ENCODE assay signal across 7 mouse cellular contexts in genomic region chr15:103214149-103214548, GRCm38 (mm10). TPM values are rescaled to one million over a fixed set of nuclear protein-coding genes. Genes with fewer than 3 reads are reported as not detected.
DNase-seq lines count a peak whose midpoint lies in the region; ATAC-seq lines count a peak whose summit lies in the region.

No protein-coding gene starts in this region.

- H3K4me1 ChIP-seq in neural tube, embryonic 11.5 days (ENCODE audit: control insufficient read depth, insufficient read depth, low read length), result peaks cover 22% of the 10 kb centered on the region
- H3K4me1 ChIP-seq in forebrain, embryonic 13.5 days, result peaks cover 48% of the 10 kb centered on the region
- H3K4me1 ChIP-seq in limb, embryonic 11.5 days (ENCODE audit: control insufficient read depth, insufficient read depth, low read length), result peaks cover 12% of the 10 kb centered on the region

- no peak overlapping the region; the same call in 1 of the 2 replicates for H3K9ac ChIP-seq in neural tube, embryonic 11.5 days (ENCODE audit: low read length)
- H3K9ac ChIP-seq in forebrain, embryonic 13.5 days, result peak overlapping the region; percentile 56
- H3K9ac ChIP-seq in limb, embryonic 11.5 days (ENCODE audit: low read length), result no peak overlapping the region; the same call in 1 of the 2 replicates

- H3K27me3 ChIP-seq in neural tube, embryonic 11.5 days (ENCODE audit: control insufficient read depth, insufficient read depth, low read length), result no peaks in the 10 kb centered on the region
- no peaks in the 10 kb centered on the region for H3K27me3 ChIP-seq in forebrain, embryonic 13.5 days
- no peaks in the 10 kb centered on the region for H3K27me3 ChIP-seq in limb, embryonic 11.5 days (ENCODE audit: control insufficient read depth, insufficient read depth, low read length)

- H3K9me3 ChIP-seq in neural tube, embryonic 11.5 days (ENCODE audit: control insufficient read depth, low read length), result no peaks in the 10 kb centered on the region
- H3K9me3 ChIP-seq in forebrain, embryonic 13.5 days (replicated peaks), result no peaks in the 10 kb centered on the region
- no peaks in the 10 kb centered on the region for H3K9me3 ChIP-seq in limb, embryonic 11.5 days (ENCODE audit: control insufficient read depth, low read length)

- peaks cover 12% of the 10 kb centered on the region for H3K36me3 ChIP-seq in neural tube, embryonic 11.5 days (ENCODE audit: control insufficient read depth, insufficient read depth, low read length)
- H3K36me3 ChIP-seq in forebrain, embryonic 13.5 days (ENCODE audit: poor library complexity, severe bottlenecking), result peaks cover 38% of the 10 kb centered on the region
- H3K36me3 ChIP-seq in limb, embryonic 11.5 days (ENCODE audit: control insufficient read depth, insufficient read depth, low read length), result peaks cover 18% of the 10 kb centered on the region

- DNase-seq in neural tube, embryonic 11.5 days (ENCODE audit: low spot score), result peak; percentile 13
- DNase-seq in neural tube, embryonic 10.5 days (ENCODE audit: extremely low spot score, low spot score), result no peak
- DNase-seq in limb, embryonic 11.5 days (ENCODE audit: low spot score), result no peak
- DNase-seq in urinary bladder, postnatal 14 days (ENCODE audit: low spot score), result no peak
- no peak for DNase-seq in thymus, adult 18-20 months
- no peak for DNase-seq in retina, embryonic 14.5 days (ENCODE audit: low spot score)

- peak overlapping the region; percentile 11; the same call in 1 of the 2 replicates for H3K27ac ChIP-seq in neural tube, embryonic 11.5 days (ENCODE audit: low read depth, low read length)
- H3K27ac ChIP-seq in forebrain, embryonic 13.5 days, result peak overlapping the region; percentile 73
- H3K27ac ChIP-seq in limb, embryonic 11.5 days (replicated peaks; ENCODE audit: low read depth, low read length), result peak overlapping the region; percentile 79; the same call in 1 of the 2 replicates

- H3K4me3 ChIP-seq in neural tube, embryonic 11.5 days (ENCODE audit: low read depth, low read length), result peak overlapping the region; percentile 16; the same call in 1 of the 2 replicates
- H3K4me3 ChIP-seq in forebrain, embryonic 13.5 days, result peak overlapping the region; percentile 31
- H3K4me3 ChIP-seq in limb, embryonic 11.5 days (ENCODE audit: low read depth, low read length), result peak overlapping the region; percentile 19

- H3K4me2 ChIP-seq in neural tube, embryonic 11.5 days (ENCODE audit: low read depth), result peak overlapping the region; percentile 37
- peak overlapping the region; percentile 56 for H3K4me2 ChIP-seq in forebrain, embryonic 13.5 days
- H3K4me2 ChIP-seq in limb, embryonic 11.5 days (ENCODE audit: low read depth, severe bottlenecking), result peak overlapping the region; percentile 48

- ATAC-seq in neural tube, embryonic 11.5 days (ENCODE audit: insufficient read depth, low FRiP score, low TSS enrichment), result no peak
- no peak for ATAC-seq in forebrain, embryonic 13.5 days
- ATAC-seq in limb, embryonic 11.5 days (ENCODE audit: insufficient number of reproducible peaks, low FRiP score, low TSS enrichment, low read depth), result no peak

- whole genome bisulfite sequencing in neural tube, embryonic 11.5 days, result 28% methylated on average over 2 of the region's 2 CpGs
- 3% methylated on average over 2 of the region's 2 CpGs for WGBS in forebrain, embryonic 13.5 days
- 25% methylated on average over 2 of the region's 2 CpGs for WGBS in limb, embryonic 11.5 days

RNA-seq across cellular contexts. Expression of gene Cbx5, which starts 25.5 kb away (rescaled TPM):
- 187 and 189 TPM in 2 replicates for polyA plus RNA-seq in neural tube, embryonic 11.5 days (2014; fragmentation: Nextera tagmentation; extraction: Ambion mirVana)
- polyA plus RNA-seq in forebrain, embryonic 13.5 days (2015; fragmentation: Nextera tagmentation; extraction: Ambion mirVana), result 161 and 174 TPM in 2 replicates
- polyA plus RNA-seq in limb, embryonic 11.5 days (2014; fragmentation: Nextera tagmentation; extraction: Ambion mirVana), result 210 and 225 TPM in 2 replicates

RNA-seq across cellular contexts. Expression of gene Hnrnpa1, which starts 26.1 kb away (rescaled TPM):
- 1,373 and 1,392 TPM in 2 replicates for polyA plus RNA-seq in neural tube, embryonic 11.5 days (2014; fragmentation: Nextera tagmentation; extraction: Ambion mirVana)
- 1,312 and 1,385 TPM in 2 replicates for polyA plus RNA-seq in forebrain, embryonic 13.5 days (2015; fragmentation: Nextera tagmentation; extraction: Ambion mirVana)
- 1,585 and 1,592 TPM in 2 replicates for polyA plus RNA-seq in limb, embryonic 11.5 days (2014; fragmentation: Nextera tagmentation; extraction: Ambion mirVana)

RNA-seq across cellular contexts. Expression of gene Nfe2, which starts 44.1 kb away (rescaled TPM):
- 6.5 and 7.3 TPM in 2 replicates for polyA plus RNA-seq in neural tube, embryonic 11.5 days (2014; fragmentation: Nextera tagmentation; extraction: Ambion mirVana)
- 0.57 and 1.6 TPM in 2 replicates for polyA plus RNA-seq in forebrain, embryonic 13.5 days (2015; fragmentation: Nextera tagmentation; extraction: Ambion mirVana)
- 5.4 and 7.7 TPM in 2 replicates for polyA plus RNA-seq in limb, embryonic 11.5 days (2014; fragmentation: Nextera tagmentation; extraction: Ambion mirVana)

RNA-seq across cellular contexts. Expression of gene Smug1, which starts 47.3 kb away (rescaled TPM):
- polyA plus RNA-seq in neural tube, embryonic 11.5 days (2014; fragmentation: Nextera tagmentation; extraction: Ambion mirVana), result 55.9 and 65.4 TPM in 2 replicates
- polyA plus RNA-seq in forebrain, embryonic 13.5 days (2015; fragmentation: Nextera tagmentation; extraction: Ambion mirVana), result 24.4 and 27.3 TPM in 2 replicates
- polyA plus RNA-seq in limb, embryonic 11.5 days (2014; fragmentation: Nextera tagmentation; extraction: Ambion mirVana), result 14.4 and 14.7 TPM in 2 replicates

RNA-seq across cellular contexts. Expression of gene Copz1, which starts 58.4 kb away (rescaled TPM):
- polyA plus RNA-seq in neural tube, embryonic 11.5 days (2014; fragmentation: Nextera tagmentation; extraction: Ambion mirVana), result 307 and 317 TPM in 2 replicates
- 219 and 232 TPM in 2 replicates for polyA plus RNA-seq in forebrain, embryonic 13.5 days (2015; fragmentation: Nextera tagmentation; extraction: Ambion mirVana)
- polyA plus RNA-seq in limb, embryonic 11.5 days (2014; fragmentation: Nextera tagmentation; extraction: Ambion mirVana), result 320 and 334 TPM in 2 replicates

Comparison
In these comparisons a context has a peak if more than half of its experiments do, and no peak if none do; other contexts are left out.
1. H3K27ac ChIP-seq: peak in every context shown above with its lines; median percentile 79 in limb, embryonic 11.5 days; 73 in forebrain, embryonic 13.5 days; 11 in neural tube, embryonic 11.5 days.